Mouse (Mus musculus) forebrain, embryonic 11.5 days (tissue): ENCODE measurements around the gene Sdsl. TPM values are rescaled to one million over a fixed set of nuclear protein-coding genes. Genes with fewer than 3 reads are reported as not detected.
A peak's percentile ranks its signal among the peaks of the same experiment; 100 is the strongest.

Experiments used
- ATAC-seq: fragments of 200-750 bp; cut with Nextera tagmentation; replicated peaks from 2 replicates; pipeline ENCODE4 v1.8.0; 2017; ENCODE audit warnings: moderate TSS enrichment; ENCODE audit not compliant: low FRiP score
- DNase-seq: peaks from one replicate; pipeline ENCODE4 v3.0.0-alpha.2; 2017; ENCODE audit warnings: low spot score
- H3K27ac ChIP-seq: fragments of 300-500 bp; sonication (generic); 2 replicates; pipeline ENCODE4 v1.5.1; 2014; ENCODE audit warnings: low read depth, low read length
- H3K27me3 ChIP-seq: fragments of 300-500 bp; sonication (generic); 2 replicates; pipeline ENCODE4 v1.6.1; 2014; ENCODE audit warnings: mild to moderate bottlenecking, low read length, mixed read lengths; ENCODE audit not compliant: control insufficient read depth, insufficient read depth
- H3K36me3 ChIP-seq: fragments of 300-500 bp; sonication (generic); 2 replicates; pipeline ENCODE4 v1.6.1; 2014; ENCODE audit warnings: mild to moderate bottlenecking, low read length, moderate library complexity, mixed read lengths; ENCODE audit not compliant: control insufficient read depth, insufficient read depth
- H3K4me1 ChIP-seq: fragments of 300-500 bp; sonication (generic); replicated peaks from 2 replicates; pipeline ENCODE4 v1.6.1; 2014; ENCODE audit warnings: low read length, mixed read lengths; ENCODE audit not compliant: control insufficient read depth, insufficient read depth
- H3K4me2 ChIP-seq: fragments of 300-500 bp; sonication (generic); 2 replicates; pipeline ENCODE4 v1.6.1; 2014; ENCODE audit warnings: low read depth, mild to moderate bottlenecking, low read length, moderate library complexity, mixed read lengths; ENCODE audit not compliant: severe bottlenecking
- H3K4me3 ChIP-seq: fragments of 300-500 bp; sonication (generic); 2 replicates; pipeline ENCODE4 v1.5.1; 2014; ENCODE audit warnings: low read depth, low read length
- H3K9ac ChIP-seq: fragments of 300-500 bp; sonication (generic); 2 replicates; pipeline ENCODE4 v1.6.1; 2014; ENCODE audit warnings: low read length
- H3K9me3 ChIP-seq: fragments of 300-500 bp; sonication (generic); 2 replicates; pipeline ENCODE4 v1.6.1; 2016; ENCODE audit warnings: low read length, mixed read lengths; ENCODE audit not compliant: control insufficient read depth
- WGBS: fragments of 180-500 bp; shearing (Covaris S2); extraction: QIAGEN DNeasy Blood & Tissue Kit; methylation state at CpG from one replicate; pipeline ENCODE4 v1.1.7; 2014; 5-methylcytosine and 5-hydroxymethylcytosine counted together
- polyA plus RNA-seq: library from polyadenylated mRNA; unstranded; fragments of >200 nt; fragmentation: Nextera tagmentation; extraction: Ambion mirVana; gene quantifications from 2 replicates; pipeline ENCODE4 v1.2.1, GENCODE M21; 2014

Gene Sdsl
- polyA plus RNA-seq, 1 experiment from 2014 or later = 4.5 TPM

- no peaks in the 10 kb centered on the region for H3K4me1 ChIP-seq
- no peak overlapping the region for H3K27ac ChIP-seq
- ATAC-seq (no peak), DNase-seq (no peak)
- WGBS = 90% methylated on average over 6 of the region's 6 CpGs
- H3K4me3 ChIP-seq = no peak overlapping the region
- no peak overlapping the region for H3K4me2 ChIP-seq
- H3K9ac ChIP-seq = no peak overlapping the region
- H3K27me3 ChIP-seq = no peaks in the 10 kb centered on the region
- H3K9me3 ChIP-seq = no peaks in the 10 kb centered on the region
- H3K36me3 ChIP-seq = no peaks in the 10 kb centered on the region
Observed at GRCm38 (mm10) chr5:120468830-120469229, 3.8 kb downstream of the Sdsl start.

DNA sequence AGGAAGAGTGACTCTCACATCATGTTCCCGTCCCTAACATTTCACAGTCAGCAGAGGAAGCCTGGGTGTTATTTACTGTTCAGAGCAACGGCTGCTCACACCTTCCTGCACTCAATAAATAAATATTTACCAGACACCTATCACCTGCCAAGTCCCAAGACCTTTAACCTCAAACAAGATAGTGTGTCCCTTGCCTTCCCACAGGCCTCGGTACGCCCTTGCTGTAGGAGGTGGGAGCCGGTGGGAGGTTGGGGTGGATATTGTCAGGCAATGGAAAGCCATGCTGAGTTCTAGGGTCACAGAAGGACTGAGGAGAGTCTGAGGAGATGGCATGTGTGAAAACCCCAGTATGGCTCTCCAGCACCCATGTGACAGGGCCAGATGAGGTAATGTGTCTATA lies 4.3 kb downstream of the Sdsl start:
- Histone ChIP-seq H3K4me1 (no peaks in the 10 kb centered on the region), H3K9me3 (no peaks in the 10 kb centered on the region), H3K27me3 (no peaks in the 10 kb centered on the region), H3K9ac (no peak overlapping the region), H3K4me2 (no peak overlapping the region), H3K27ac (no peak overlapping the region), H3K4me3 (no peak overlapping the region), H3K36me3 (no peaks in the 10 kb centered on the region)
- DNase-seq = no peak
- ATAC-seq = no peak
- 88% methylated on average over 5 of the region's 5 CpGs for WGBS

GRCm38 (mm10) chr5:120467026-120467425 lies 5.6 kb downstream of the Sdsl start:
- H3K4me3 ChIP-seq = no peak overlapping the region
- DNase-seq (no peak), ATAC-seq (no peak)
- H3K4me1 ChIP-seq = no peaks in the 10 kb centered on the region
- H3K27ac ChIP-seq = no peak overlapping the region
- no peaks in the 10 kb centered on the region for H3K27me3 ChIP-seq
- WGBS = 10% methylated on average over 4 of the region's 4 CpGs
- peak overlapping the region; percentile 2; the same call in 1 of the 2 replicates for H3K4me2 ChIP-seq
- no peak overlapping the region for H3K9ac ChIP-seq
- no peaks in the 10 kb centered on the region for H3K9me3 ChIP-seq
- no peaks in the 10 kb centered on the region for H3K36me3 ChIP-seq

DNA sequence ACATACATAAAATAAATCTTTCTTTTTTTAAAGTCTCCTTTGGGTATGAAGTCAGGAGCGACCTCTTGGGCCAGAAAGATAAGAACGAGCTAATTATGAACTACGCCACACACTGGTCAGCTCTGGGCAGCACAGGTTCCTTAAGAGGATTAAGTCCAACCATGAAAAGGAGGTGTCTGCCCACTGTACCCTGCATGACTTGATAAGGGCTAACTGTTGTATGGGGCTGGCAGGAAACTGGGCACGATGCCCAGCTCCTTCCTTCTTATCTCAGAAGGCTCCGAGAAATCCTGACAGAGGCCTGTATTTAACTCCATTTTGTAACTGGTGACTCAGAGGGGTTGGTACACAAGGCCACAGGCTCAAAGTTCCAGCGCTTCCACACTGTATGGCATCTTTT lies 6.8 kb downstream of the Sdsl start:
- no peaks in the 10 kb centered on the region for H3K9me3 ChIP-seq
- H3K4me2 ChIP-seq = no peak overlapping the region
- 91% methylated on average over 6 of the region's 6 CpGs for WGBS
- ATAC-seq (no peak), DNase-seq (no peak)
- no peaks in the 10 kb centered on the region for H3K36me3 ChIP-seq
- H3K4me3 ChIP-seq = no peak overlapping the region
- H3K27me3 ChIP-seq = no peaks in the 10 kb centered on the region
- H3K27ac ChIP-seq = no peak overlapping the region
- H3K9ac ChIP-seq = no peak overlapping the region
- no peaks in the 10 kb centered on the region for H3K4me1 ChIP-seq

DNA sequence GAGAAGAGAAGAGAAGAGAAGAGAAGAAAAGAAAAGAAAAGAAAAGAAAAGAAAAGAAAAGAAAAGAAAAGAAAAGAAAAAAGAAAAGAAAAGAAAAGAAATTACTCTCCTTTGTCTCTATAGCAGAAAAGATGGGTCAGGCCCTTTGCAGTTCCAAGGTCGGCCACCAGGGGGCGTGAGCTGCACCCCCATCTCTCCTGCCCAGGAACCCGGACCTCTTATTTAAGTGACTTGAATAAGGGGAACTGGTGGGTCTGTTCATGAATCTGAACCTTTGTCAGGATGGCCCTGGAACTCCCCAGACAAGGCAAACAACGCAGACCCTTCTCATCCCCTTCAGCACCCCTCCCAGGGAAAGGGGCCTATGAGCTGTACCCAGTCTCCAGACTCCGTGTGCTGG lies 7.5 kb downstream of the Sdsl start:
- H3K27ac ChIP-seq = no peak overlapping the region
- H3K9me3 ChIP-seq = no peaks in the 10 kb centered on the region
- H3K4me2 ChIP-seq = no peak overlapping the region
- H3K4me1 ChIP-seq = no peaks in the 10 kb centered on the region
- no peaks in the 10 kb centered on the region for H3K36me3 ChIP-seq
- 44% methylated on average over 5 of the region's 5 CpGs for WGBS
- peak; percentile 66 for DNase-seq
- H3K27me3 ChIP-seq = no peaks in the 10 kb centered on the region
- no peak overlapping the region for H3K9ac ChIP-seq
- H3K4me3 ChIP-seq = no peak overlapping the region
- no peak for ATAC-seq

GRCm38 (mm10) chr5:120464321-120464720 lies 8.3 kb downstream of the Sdsl start:
- no peak for ATAC-seq
- Histone ChIP-seq H3K36me3 (no peaks in the 10 kb centered on the region), H3K9ac (no peak overlapping the region), H3K27me3 (no peaks in the 10 kb centered on the region), H3K27ac (no peak overlapping the region), H3K9me3 (no peaks in the 10 kb centered on the region), H3K4me2 (no peak overlapping the region), H3K4me1 (no peaks in the 10 kb centered on the region), H3K4me3 (no peak overlapping the region)
- DNase-seq = peak; percentile 72
- 83% methylated on average over 4 of the region's 4 CpGs for WGBS

- ATAC-seq (no peak), DNase-seq (no peak)
- Histone ChIP-seq H3K27me3 (no peaks in the 10 kb centered on the region), H3K9me3 (no peaks in the 10 kb centered on the region), H3K4me1 (no peaks in the 10 kb centered on the region), H3K27ac (no peak overlapping the region), H3K4me3 (no peak overlapping the region), H3K4me2 (no peak overlapping the region), H3K9ac (no peak overlapping the region), H3K36me3 (no peaks in the 10 kb centered on the region)
- 84% methylated on average over 15 of the region's 15 CpGs for WGBS
Observed at GRCm38 (mm10) chr5:120461902-120462301, 10.7 kb downstream of the Sdsl start.

- no peak for DNase-seq
- no peak overlapping the region for H3K4me3 ChIP-seq
- no peak overlapping the region for H3K4me2 ChIP-seq
- H3K4me1 ChIP-seq = 0 out of 2 replicates have a peak, but pooled peaks cover 2% of the 10 kb centered on the region
- WGBS = 81% methylated on average over 10 of the region's 10 CpGs
- H3K9me3 ChIP-seq = no peaks in the 10 kb centered on the region
- no peaks in the 10 kb centered on the region for H3K27me3 ChIP-seq
- H3K27ac ChIP-seq = no peak overlapping the region
- ATAC-seq = no peak
- no peaks in the 10 kb centered on the region for H3K36me3 ChIP-seq
- no peak overlapping the region for H3K9ac ChIP-seq
Observed at GRCm38 (mm10) chr5:120459133-120459532, 13.5 kb downstream of the Sdsl start.

DNA sequence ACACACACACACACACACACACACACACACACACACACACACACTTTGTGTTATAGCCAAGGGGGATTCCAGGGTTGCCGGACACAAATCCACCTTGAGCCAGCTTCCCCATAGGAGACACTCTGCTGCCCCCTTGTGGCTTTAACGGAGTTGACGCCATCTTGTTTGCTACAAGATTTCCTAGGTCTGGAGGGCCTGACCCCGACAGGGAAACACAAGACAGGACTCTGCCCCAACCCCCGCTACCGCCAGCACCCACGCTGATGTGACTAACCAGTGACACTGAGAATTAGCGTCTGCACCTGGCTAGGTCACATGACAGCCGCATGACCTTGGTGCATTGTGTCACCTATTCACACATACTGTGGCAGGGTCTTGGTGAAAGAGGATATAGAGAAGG lies 15.0 kb downstream of the Sdsl start:
- H3K9me3 ChIP-seq = no peaks in the 10 kb centered on the region
- no peaks in the 10 kb centered on the region for H3K27me3 ChIP-seq
- WGBS = 5% methylated on average over 9 of the region's 9 CpGs
- H3K4me2 ChIP-seq = no peak overlapping the region
- DNase-seq = peak; percentile 93
- no peak overlapping the region for H3K27ac ChIP-seq
- H3K4me3 ChIP-seq = no peak overlapping the region
- no peak overlapping the region for H3K9ac ChIP-seq
- ATAC-seq = no peak
- 0 out of 2 replicates have a peak, but pooled peaks cover 3% of the 10 kb centered on the region for H3K4me1 ChIP-seq
- no peaks in the 10 kb centered on the region for H3K36me3 ChIP-seq
